Mouse (Mus musculus) limb, embryonic 10.5 days (tissue): Measurements from ENCODE around the gene Fgfr2. TPM values are rescaled to one million over a fixed set of nuclear protein-coding genes. Genes with fewer than 3 reads are reported as not detected.
A peak's percentile ranks its signal among the peaks of the same experiment; 100 is the strongest.

Source experiments
- DNase-seq: peaks from one replicate; pipeline ENCODE4 v3.0.0-alpha.2; 2017; ENCODE audit warnings: low spot score
- H3K27ac ChIP-seq: fragments of 300-500 bp; sonication (generic); 2 replicates; pipeline ENCODE4 v1.5.1; 2016; ENCODE audit warnings: mild to moderate bottlenecking
- H3K27me3 ChIP-seq: fragments of 300-500 bp; sonication (generic); 2 replicates; pipeline ENCODE4 v1.6.1; 2016; ENCODE audit warnings: low read depth, mild to moderate bottlenecking; ENCODE audit not compliant: poor library complexity, severe bottlenecking
- H3K36me3 ChIP-seq: fragments of 300-500 bp; sonication (generic); 2 replicates; pipeline ENCODE4 v1.6.1; 2016; ENCODE audit warnings: mild to moderate bottlenecking, moderate library complexity
- H3K4me1 ChIP-seq: fragments of 300-500 bp; sonication (generic); 2 replicates; pipeline ENCODE4 v1.6.1; 2016
- H3K4me3 ChIP-seq: fragments of 300-500 bp; sonication (generic); 2 replicates; pipeline ENCODE4 v1.5.1; 2016; ENCODE audit warnings: mild to moderate bottlenecking, moderate library complexity
- H3K9me3 ChIP-seq: fragments of 300-500 bp; sonication (generic); replicated peaks from 2 replicates; pipeline ENCODE4 v1.6.1; 2016; ENCODE audit warnings: mild to moderate bottlenecking
- WGBS: fragments of 180-500 bp; shearing (Covaris S2); methylation state at CpG from one replicate; pipeline ENCODE4 v1.1.7; 2016; 5-methylcytosine and 5-hydroxymethylcytosine counted together
- polyA plus RNA-seq: library from polyadenylated mRNA; unstranded; fragments of >200 nt; fragmentation: Nextera tagmentation; extraction: Ambion mirVana; gene quantifications from 2 replicates; pipeline ENCODE4 v1.2.1, GENCODE M21; 2016

The Fgfr2 gene
- polyA plus RNA-seq, 1 experiment from 2014 or later: 64.4 TPM

- no peak for DNase-seq
- no peaks in the 10 kb centered on the region for H3K36me3 ChIP-seq
- no peak overlapping the region for H3K27ac ChIP-seq
- WGBS: 81% methylated on average over 5 of the region's 5 CpGs
- H3K4me3 ChIP-seq: no peak overlapping the region
- peaks cover 7% of the 10 kb centered on the region; the same call in 1 of the 2 replicates for H3K4me1 ChIP-seq
- H3K9me3 ChIP-seq: no peaks in the 10 kb centered on the region
- H3K27me3 ChIP-seq: no peaks in the 10 kb centered on the region
Measured at GRCm38 (mm10) chr7:130988146-130988545, 2135.0 kb downstream of the Fgfr2 start.

GRCm38 (mm10) chr7:130985716-130986115 is 2137.4 kb downstream of the Fgfr2 start:
- no peaks in the 10 kb centered on the region for H3K27me3 ChIP-seq
- H3K27ac ChIP-seq: no peak overlapping the region
- H3K4me3 ChIP-seq: no peak overlapping the region
- no peaks in the 10 kb centered on the region for H3K9me3 ChIP-seq
- peaks cover 20% of the 10 kb centered on the region for H3K4me1 ChIP-seq
- whole genome bisulfite sequencing: 76% methylated on average over 3 of the region's 3 CpGs
- no peak for DNase-seq
- no peaks in the 10 kb centered on the region for H3K36me3 ChIP-seq

GRCm38 (mm10) chr7:130985193-130985592 is 2138.0 kb downstream of the Fgfr2 start:
- no peaks in the 10 kb centered on the region for H3K36me3 ChIP-seq
- no peak for DNase-seq
- H3K27ac ChIP-seq: no peak overlapping the region
- WGBS: 88% methylated on average over 12 of the region's 12 CpGs
- no peak overlapping the region for H3K4me3 ChIP-seq
- no peaks in the 10 kb centered on the region for H3K27me3 ChIP-seq
- H3K9me3 ChIP-seq: no peaks in the 10 kb centered on the region
- peaks cover 20% of the 10 kb centered on the region for H3K4me1 ChIP-seq

- Histone ChIP-seq H3K4me1 (peaks cover 20% of the 10 kb centered on the region), H3K4me3 (no peak overlapping the region), H3K36me3 (no peaks in the 10 kb centered on the region), H3K9me3 (no peaks in the 10 kb centered on the region), H3K27ac (no peak overlapping the region), H3K27me3 (no peaks in the 10 kb centered on the region)
- DNase-seq: no peak
- WGBS: 93% methylated on average over 7 of the region's 7 CpGs
Measured at GRCm38 (mm10) chr7:130984294-130984693, 2138.9 kb downstream of the Fgfr2 start.

- Histone ChIP-seq H3K4me1 (peaks cover 23% of the 10 kb centered on the region), H3K27ac (0 out of 2 replicates have a peak overlapping the region, but pooled peaks have one; percentile 53)
- DNase-seq: no peak
Measured at GRCm38 (mm10) chr7:130982881-130983280, 2140.3 kb downstream of the Fgfr2 start.

GRCm38 (mm10) chr7:130982371-130982770 is 2140.8 kb downstream of the Fgfr2 start:
- peak; percentile 53 for DNase-seq
- no peaks in the 10 kb centered on the region for H3K27me3 ChIP-seq
- no peak overlapping the region for H3K4me3 ChIP-seq
- H3K4me1 ChIP-seq: peaks cover 28% of the 10 kb centered on the region
- H3K27ac ChIP-seq: peak overlapping the region; percentile 53
- H3K9me3 ChIP-seq: no peaks in the 10 kb centered on the region
- H3K36me3 ChIP-seq: no peaks in the 10 kb centered on the region
- 40% methylated on average over 4 of the region's 4 CpGs for whole genome bisulfite sequencing

More at GRCm38 (mm10) chr7:130982881-130983280, 2140.3 kb downstream of the Fgfr2 start:
- Histone ChIP-seq H3K36me3 (no peaks in the 10 kb centered on the region), H3K4me3 (no peak overlapping the region), H3K9me3 (no peaks in the 10 kb centered on the region), H3K27me3 (no peaks in the 10 kb centered on the region)
- 77% methylated on average over 3 of the region's 3 CpGs for WGBS

GRCm38 (mm10) chr7:130980130-130980529 is 2143.0 kb downstream of the Fgfr2 start:
- no peak overlapping the region for H3K4me3 ChIP-seq
- no peak overlapping the region for H3K27ac ChIP-seq
- peaks cover 46% of the 10 kb centered on the region for H3K4me1 ChIP-seq
- no peaks in the 10 kb centered on the region for H3K36me3 ChIP-seq
- H3K9me3 ChIP-seq: no peaks in the 10 kb centered on the region
- H3K27me3 ChIP-seq: no peaks in the 10 kb centered on the region
- no peak for DNase-seq
- 90% methylated on average over 5 of the region's 5 CpGs for WGBS

- no peak overlapping the region for H3K4me3 ChIP-seq
- H3K9me3 ChIP-seq: no peaks in the 10 kb centered on the region
- H3K27me3 ChIP-seq: no peaks in the 10 kb centered on the region
- H3K36me3 ChIP-seq: no peaks in the 10 kb centered on the region
- WGBS: 97% methylated on average over 1 of the region's 1 CpGs
- no peak for DNase-seq
- H3K4me1 ChIP-seq: peaks cover 47% of the 10 kb centered on the region
- H3K27ac ChIP-seq: no peak overlapping the region
Measured at GRCm38 (mm10) chr7:130978545-130978944, 2144.6 kb downstream of the Fgfr2 start.

- Histone ChIP-seq H3K4me1 (peaks cover 51% of the 10 kb centered on the region), H3K4me3 (no peak overlapping the region), H3K9me3 (no peaks in the 10 kb centered on the region), H3K27ac (peak overlapping the region; percentile 63), H3K36me3 (no peaks in the 10 kb centered on the region), H3K27me3 (no peaks in the 10 kb centered on the region)
- no peak for DNase-seq
- 88% methylated on average over 5 of the region's 5 CpGs for WGBS
Measured at GRCm38 (mm10) chr7:130977794-130978521, 2145.2 kb downstream of the Fgfr2 start.

- H3K4me3 ChIP-seq: no peak overlapping the region
- no peaks in the 10 kb centered on the region for H3K36me3 ChIP-seq
- peaks cover 41% of the 10 kb centered on the region for H3K4me1 ChIP-seq
- H3K27me3 ChIP-seq: no peaks in the 10 kb centered on the region
- WGBS: 13% methylated on average over 13 of the region's 13 CpGs
- H3K27ac ChIP-seq: peak overlapping the region; percentile 76
- H3K9me3 ChIP-seq: no peaks in the 10 kb centered on the region
- peak; percentile 51 for DNase-seq
Measured at GRCm38 (mm10) chr7:130976305-130976935, 2146.7 kb downstream of the Fgfr2 start.

GRCm38 (mm10) chr7:130972767-130973166 is 2150.4 kb downstream of the Fgfr2 start:
- no peak overlapping the region for H3K27ac ChIP-seq
- no peak for DNase-seq
- no peaks in the 10 kb centered on the region for H3K27me3 ChIP-seq
- peaks cover 39% of the 10 kb centered on the region for H3K4me1 ChIP-seq
- WGBS: 87% methylated on average over 9 of the region's 9 CpGs
- no peak overlapping the region for H3K4me3 ChIP-seq
- no peaks in the 10 kb centered on the region for H3K36me3 ChIP-seq
- H3K9me3 ChIP-seq: no peaks in the 10 kb centered on the region

- Histone ChIP-seq H3K27ac (no peak overlapping the region), H3K4me3 (no peak overlapping the region), H3K4me1 (peaks cover 40% of the 10 kb centered on the region), H3K36me3 (no peaks in the 10 kb centered on the region), H3K27me3 (no peaks in the 10 kb centered on the region), H3K9me3 (no peaks in the 10 kb centered on the region)
- 43% methylated on average over 3 of the region's 3 CpGs for WGBS
- DNase-seq: no peak
Measured at GRCm38 (mm10) chr7:130969507-130969906, 2153.6 kb downstream of the Fgfr2 start.

- DNase-seq: no peak
- H3K36me3 ChIP-seq: no peaks in the 10 kb centered on the region
- no peaks in the 10 kb centered on the region for H3K9me3 ChIP-seq
- WGBS: 93% methylated on average over 5 of the region's 5 CpGs
- H3K27ac ChIP-seq: no peak overlapping the region
- H3K4me1 ChIP-seq: peaks cover 42% of the 10 kb centered on the region
- no peaks in the 10 kb centered on the region for H3K27me3 ChIP-seq
- H3K4me3 ChIP-seq: no peak overlapping the region
Measured at GRCm38 (mm10) chr7:130969076-130969475, 2154.1 kb downstream of the Fgfr2 start.
